Mouse (Mus musculus) G1E (cell line): Measurements from ENCODE around the gene Nme9.

Source experiments
- CTCF ChIP-seq: IDR thresholded peaks from 2 replicates; pipeline ENCODE4 v1.5.1; 2012; ENCODE audit warnings: low read depth, low read length, inconsistent platforms, mixed read lengths
- GATA1 ChIP-seq: IDR thresholded peaks from 2 replicates; pipeline ENCODE4 v1.6.1; 2012; ENCODE audit warnings: borderline replicate concordance, low read length, inconsistent platforms, mixed read lengths

GRCm38 (mm10) chr9:99435619-99436181 lies 15.6 kb upstream of the Nme9 start:
- TF ChIP-seq CTCF (no peak), GATA1 (no peak)
